Mouse (Mus musculus) right cerebral cortex, postnatal 25 days (tissue): Measurements from ENCODE around the gene Ccm2.

Source experiments
- DNase-seq: peaks from one replicate; pipeline ENCODE4 v3.0.0; 2022

Gene Ccm2

GRCm38 (mm10) chr11:6586660-6587059 lies 40.0 kb downstream of the Ccm2 start:
- DNase-seq, result no peak

DNA sequence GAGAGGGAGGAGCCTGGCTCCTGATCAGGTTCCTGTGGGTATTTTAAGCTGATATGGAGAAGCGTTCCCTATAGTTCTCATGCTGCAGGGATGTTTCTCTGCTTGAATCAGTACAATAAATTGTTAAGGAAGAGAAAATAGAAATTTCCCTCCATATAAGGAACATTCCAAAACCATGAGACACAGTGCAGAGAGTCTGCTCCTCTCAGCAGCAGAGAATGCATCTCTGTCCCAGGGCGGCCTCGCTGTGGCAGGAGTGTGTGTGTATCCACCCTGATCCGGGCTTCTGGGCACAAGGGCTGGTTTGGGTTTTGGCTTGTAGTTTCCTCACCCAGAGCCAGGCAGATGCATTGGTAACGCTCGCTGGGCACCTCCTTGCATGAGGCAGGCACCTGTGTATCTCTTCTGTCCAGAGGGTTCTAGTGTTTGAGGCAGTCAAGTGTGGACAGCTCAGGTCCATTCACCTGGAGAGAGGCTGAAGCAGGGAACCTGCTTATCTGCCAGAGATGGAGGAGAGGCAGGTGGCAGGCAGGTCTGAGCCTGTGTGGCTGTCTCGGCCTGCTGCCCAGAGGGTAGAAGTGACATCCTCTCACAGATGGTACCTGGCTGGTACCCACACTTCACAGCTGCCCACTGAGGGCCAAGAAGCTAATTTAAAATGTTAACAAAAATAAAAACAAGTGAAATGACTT lies 40.7 kb downstream of the Ccm2 start:
- DNase-seq, result no peak

GRCm38 (mm10) chr11:6588295-6588694 lies 41.6 kb downstream of the Ccm2 start:
- no peak for DNase-seq

DNA sequence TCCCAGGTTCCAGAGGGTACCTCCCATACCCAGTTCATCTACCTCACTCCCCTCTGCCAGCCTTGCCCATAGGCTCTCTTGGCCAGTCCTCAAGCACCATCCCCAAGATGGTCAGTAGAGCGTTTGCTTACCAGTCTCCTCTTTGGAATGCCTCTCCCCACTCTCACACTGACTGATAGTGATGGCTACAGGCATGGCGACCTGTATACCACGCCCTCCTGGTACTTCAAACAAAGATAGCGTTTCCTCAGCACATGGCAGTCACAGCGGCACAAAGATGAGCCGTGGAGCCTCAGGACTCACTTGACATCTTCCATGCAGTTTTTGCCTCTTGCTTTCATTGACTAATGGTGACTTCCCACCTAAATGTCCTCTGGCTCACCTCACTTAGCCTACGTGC lies 43.2 kb downstream of the Ccm2 start:
- no peak for DNase-seq

- no peak for DNase-seq
These were observed 44.4 kb downstream of the Ccm2 start for GRCm38 (mm10) chr11:6590933-6591675.

DNA sequence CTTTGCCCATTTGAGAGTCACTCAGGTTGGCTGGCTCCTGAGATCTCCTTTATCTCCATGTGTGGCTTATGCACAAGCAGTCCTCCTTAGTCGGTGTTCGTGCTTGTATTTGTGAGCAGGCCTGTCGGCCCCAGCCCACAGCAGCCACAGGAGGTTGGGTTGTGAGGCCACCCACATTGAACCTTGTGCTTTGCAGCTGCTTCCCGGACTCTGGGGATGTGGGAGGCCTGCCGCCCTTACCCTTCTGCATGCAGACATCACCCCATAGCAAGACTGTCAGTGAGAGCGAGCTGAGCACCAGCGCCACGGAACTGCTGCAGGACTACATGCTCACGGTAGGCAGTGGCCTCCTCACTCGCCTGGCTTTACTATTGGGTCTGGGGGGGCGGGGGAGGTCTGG lies 46.7 kb downstream of the Ccm2 start:
- no peak for DNase-seq

DNA sequence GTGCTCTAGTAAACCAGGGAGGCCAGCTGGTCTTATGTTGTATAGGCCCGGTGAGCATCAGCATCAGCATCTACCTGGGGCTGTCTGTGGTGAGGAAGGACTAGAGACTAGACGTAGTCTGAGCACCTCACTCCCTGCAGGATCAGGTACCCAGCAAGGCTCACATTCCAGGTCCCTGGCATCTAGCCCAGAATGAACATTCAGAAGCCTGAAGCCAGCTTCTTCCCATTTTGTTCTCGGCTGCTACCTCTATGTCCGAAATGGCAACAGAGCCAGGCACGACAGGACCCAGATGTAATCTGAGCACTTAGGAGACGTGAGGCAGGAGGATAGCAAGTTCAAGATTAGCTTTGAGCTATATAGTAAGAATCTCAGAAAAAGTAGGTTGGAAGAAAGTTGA lies 48.2 kb downstream of the Ccm2 start:
- DNase-seq, result no peak

- DNase-seq, result no peak
These were observed 48.7 kb downstream of the Ccm2 start for GRCm38 (mm10) chr11:6595339-6595738.

DNA sequence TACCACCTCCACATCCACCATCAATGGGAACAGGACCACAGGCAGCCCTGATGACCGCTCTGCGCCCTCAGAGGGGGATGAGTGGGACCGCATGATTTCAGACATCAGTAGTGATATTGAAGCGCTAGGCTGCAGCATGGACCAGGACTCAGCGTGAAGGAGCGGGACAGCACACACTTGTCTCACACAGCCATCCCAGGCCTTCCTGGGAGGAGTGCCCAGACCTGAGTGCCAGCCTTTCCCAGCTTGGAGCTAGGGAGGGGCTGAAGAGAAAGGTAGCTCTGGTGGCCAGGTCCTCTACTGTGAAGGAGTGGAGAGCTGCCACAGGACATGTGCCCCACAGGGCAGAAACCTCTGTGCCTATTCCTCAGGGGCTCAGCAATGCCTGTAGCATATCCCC lies 49.5 kb downstream of the Ccm2 start:
- DNase-seq, result no peak

DNA sequence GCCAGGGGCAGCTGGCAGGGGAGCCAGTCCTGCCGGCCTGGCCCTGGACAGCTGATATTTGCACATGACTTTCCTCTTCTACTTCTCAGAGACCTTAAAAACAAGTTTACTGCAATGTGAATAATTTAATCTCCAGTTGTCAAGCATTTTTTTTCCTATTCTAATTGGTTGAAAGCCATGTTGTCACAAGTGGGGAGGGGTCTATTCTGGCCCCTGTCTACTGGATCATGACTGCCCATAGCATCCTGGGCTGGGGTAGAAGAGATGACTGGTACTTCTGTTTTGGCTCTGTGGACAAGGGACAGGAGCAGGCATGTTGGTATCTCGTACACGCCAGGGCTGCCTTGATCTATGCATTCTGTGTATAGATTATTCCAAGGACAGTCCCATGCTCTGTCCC lies 49.9 kb downstream of the Ccm2 start:
- no peak for DNase-seq

GRCm38 (mm10) chr11:6597523-6597922 lies 50.8 kb downstream of the Ccm2 start:
- DNase-seq, result no peak

DNA sequence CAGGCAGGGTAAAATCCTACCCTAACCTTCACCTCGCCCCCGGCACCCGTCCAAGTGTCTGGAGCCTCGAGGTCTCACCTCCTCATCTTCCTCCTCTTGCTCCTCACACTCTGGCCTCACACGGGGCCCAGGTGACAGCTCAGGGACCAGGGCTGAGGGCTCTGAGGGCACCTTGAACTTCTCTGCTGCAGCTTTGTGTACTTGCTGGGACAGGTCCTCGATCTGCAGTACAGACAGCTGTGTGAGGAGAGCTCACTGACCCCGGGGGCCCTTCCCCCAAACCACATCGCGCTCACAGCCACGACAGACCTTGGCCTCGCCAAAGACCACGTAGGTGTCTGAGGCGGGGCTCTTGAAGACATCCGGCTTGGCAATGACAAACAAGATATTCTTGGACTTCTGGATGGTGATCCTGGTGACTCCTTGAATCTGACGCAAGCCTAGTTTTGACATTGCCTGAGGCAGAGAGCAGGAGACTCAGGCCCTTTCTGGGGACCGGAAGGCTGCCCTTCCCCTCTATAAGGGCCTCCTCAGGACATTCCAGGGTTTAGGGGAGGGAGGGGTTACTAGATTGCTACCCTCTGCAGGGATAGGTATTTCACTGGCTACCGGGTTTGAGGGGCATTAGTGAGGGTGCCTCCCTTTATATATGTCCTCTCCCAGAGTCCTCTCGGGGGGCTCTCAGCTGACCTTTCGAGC lies 51.7 kb downstream of the Ccm2 start:
- DNase-seq, result peak; percentile 14

DNA sequence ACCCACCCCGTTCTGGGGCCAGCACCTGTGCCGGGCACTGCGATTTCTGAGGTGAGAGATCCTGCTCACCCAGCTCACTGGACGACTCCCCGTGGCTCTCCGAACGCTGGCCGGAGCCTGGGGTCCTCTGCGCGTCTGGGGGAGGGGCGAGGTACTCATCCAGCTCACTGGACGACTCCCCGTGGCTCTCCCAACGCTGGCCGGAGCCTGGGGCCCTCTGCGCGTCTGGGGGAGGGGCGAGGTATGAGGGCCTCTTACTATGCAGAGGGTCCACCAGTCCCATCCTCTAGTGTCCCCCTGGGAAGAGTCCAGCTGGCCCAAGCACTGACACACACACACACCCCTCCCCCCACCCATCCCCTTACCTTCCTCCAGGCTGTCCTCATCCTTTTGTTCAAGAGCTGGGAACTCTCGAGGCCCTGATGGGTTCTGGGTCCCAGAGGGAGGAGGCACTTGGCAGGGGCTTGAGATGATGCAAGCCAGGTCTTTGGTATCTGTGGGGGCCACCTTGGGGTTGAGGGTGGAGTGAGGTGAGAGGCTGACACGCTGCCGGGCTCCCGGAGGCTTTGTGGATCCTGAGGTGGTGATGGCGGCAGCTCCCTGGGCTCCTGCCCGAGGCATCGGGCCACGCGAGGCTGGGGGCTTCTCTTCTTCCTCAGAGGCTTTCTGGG lies 52.5 kb downstream of the Ccm2 start:
- peak; percentile 16 for DNase-seq

DNA sequence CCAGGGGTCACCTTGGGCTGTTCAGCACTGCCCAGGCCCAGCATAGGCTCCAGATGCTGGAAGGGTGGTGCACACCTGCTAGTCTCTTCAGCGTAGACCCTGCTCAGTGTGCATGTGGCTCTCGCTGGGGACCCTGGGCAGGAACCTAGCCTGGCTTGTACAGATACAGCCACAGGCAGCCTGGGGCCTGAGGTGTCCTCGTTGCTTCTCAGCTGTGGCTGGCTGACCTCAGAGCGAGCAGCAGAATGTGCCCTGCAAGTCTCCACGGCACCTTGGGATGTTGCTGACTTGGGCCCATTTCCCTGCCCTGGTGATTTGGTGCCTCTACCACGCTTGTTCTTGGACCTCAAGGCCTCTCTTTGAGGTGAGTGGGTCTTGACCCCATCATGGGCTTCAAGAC lies 53.1 kb downstream of the Ccm2 start:
- peak; percentile 9 for DNase-seq

DNA sequence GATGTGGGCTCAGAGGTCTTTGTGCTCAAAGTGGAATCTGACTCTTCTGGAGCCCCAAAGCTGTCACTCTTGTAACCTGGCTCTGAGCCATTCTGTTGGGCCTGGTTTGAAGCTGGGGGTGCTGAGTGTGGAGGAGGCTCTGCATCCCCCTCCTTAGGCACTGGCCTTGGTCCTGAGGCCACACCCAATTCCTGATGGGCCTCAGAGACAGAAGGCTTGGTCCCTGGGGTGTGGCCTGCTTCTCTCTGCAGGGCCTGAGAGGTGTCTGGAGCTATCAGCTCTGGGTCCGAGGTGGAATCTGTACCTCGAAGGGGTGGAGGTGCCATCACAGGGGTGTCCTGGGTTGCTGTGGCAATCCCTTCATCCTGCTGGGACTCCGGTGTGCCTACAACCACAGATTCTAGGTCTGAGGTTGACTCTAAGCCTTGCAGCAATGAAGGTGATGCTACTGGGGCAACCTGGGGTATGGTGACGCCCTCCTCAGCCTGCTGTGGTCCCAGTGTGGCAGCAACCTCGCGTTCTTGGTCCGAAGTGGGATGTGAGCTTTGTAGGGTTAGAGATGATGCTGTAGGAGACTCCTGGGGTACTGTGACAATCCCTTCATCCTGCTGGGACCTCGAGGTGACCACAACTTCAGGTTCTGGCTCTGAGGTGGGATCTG lies 53.7 kb downstream of the Ccm2 start:
- peak; percentile 8 for DNase-seq

GRCm38 (mm10) chr11:6601649-6602480 lies 55.2 kb downstream of the Ccm2 start:
- DNase-seq, result no peak

GRCm38 (mm10) chr11:6602662-6603061 lies 56.0 kb downstream of the Ccm2 start:
- DNase-seq, result no peak

DNA sequence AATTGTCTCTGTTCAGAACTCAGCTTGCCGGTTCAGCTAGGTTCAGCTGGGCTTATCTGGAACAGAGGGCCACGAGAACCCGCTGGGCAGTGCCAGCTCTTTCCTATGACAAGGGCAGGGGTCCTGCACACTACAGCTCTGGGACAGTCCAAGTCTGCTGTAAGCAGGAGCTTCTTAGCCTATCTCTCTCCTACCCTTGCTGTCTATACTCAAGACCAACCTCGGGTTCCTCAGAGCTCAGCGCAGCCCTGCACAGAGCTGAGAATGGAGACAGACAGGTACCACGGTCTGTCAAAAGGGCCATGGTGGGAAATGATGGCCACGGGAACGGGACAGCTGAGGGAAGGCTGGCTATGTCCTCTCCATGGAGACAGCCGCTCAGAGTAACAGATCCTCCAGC lies 56.5 kb downstream of the Ccm2 start:
- peak; percentile 20 for DNase-seq

GRCm38 (mm10) chr11:6603887-6604603 lies 57.4 kb downstream of the Ccm2 start:
- peak; percentile 63 for DNase-seq

DNA sequence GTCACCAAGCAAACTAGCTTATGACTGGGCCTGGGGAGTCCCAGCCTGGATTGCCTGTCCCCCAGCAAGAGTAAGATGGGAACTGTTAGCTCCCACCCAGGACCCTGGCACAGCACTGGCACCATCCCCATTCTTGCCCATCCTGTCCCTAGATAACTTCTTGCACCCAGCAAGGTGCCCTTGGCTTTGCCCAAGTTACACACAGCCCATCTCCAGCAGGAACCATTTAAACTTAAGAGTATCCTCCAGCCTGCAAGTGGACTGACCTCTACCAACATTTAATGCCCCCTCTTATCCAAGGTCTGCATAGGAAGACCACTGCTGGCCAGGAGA lies 57.9 kb downstream of the Ccm2 start:
- peak; percentile 10 for DNase-seq

DNA sequence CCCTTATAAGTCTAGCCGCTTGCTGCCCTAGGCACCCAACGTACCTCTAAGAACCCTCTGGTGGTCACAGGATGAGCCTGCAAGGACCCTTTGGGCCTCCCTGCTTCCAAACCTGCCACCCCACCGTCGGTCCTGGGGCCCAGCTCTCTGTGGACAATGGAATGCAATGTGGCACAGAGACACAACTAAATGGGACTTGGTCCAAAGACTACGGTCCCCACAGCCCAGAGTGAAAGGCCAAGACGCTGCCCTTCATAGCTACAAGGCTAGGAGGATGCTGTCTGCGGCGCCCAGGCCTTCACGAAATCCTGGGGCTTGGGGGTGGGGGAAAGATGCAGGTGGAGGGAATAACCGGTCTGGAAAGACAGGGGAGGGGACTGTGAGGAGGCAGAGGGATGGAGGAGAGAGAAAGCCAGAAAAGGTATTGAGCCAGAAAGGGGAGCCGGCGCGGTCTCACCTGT lies 58.4 kb downstream of the Ccm2 start:
- no peak for DNase-seq
